Mouse (Mus musculus) olfactory bulb, adult 2 months (tissue): Measurements from ENCODE around the gene Fam78a.

Source experiments
- CTCF ChIP-seq: fragments of 200-500 bp; IDR thresholded peaks from 2 replicates; pipeline ENCODE4 v1.5.1; 2012; ENCODE audit warnings: low read depth, mild to moderate bottlenecking, low read length, moderate library complexity; ENCODE audit not compliant: insufficient read depth
- POLR2A ChIP-seq: fragments of 200-500 bp; IDR thresholded peaks from 2 replicates; pipeline ENCODE4 v1.6.1; 2012; ENCODE audit warnings: mild to moderate bottlenecking, low read depth, low read length, moderate library complexity; ENCODE audit not compliant: insufficient read depth

- TF ChIP-seq CTCF (no peak), POLR2A (no peak)
These were observed 179 bp upstream of the Fam78a start for GRCm38 (mm10) chr2:32084872-32085199.
